Mouse (Mus musculus) spleen, postnatal 4 days (tissue): Measurements from ENCODE around the gene Tnfrsf9.
"Not testable (repeated sequence)": the region's sequence is repeated elsewhere in the genome, so short reads cannot be mapped to it uniquely, and the experiment has no call there.

Source experiments
- DNase-seq, 2 experiments: peaks; one replicate each; pipeline ENCODE4 v3.0.0; 2022; ENCODE audit warnings: low spot score in 2 of 2

Tnfrsf9 gene

GRCm38 (mm10) chr4:150894718-150895501 is 19.5 kb upstream of the Tnfrsf9 start:
- no peak for DNase-seq

- DNase-seq: no peak
Observed at GRCm38 (mm10) chr4:150896896-150897624, 17.3 kb upstream of the Tnfrsf9 start.

GRCm38 (mm10) chr4:150898716-150899365 is 15.5 kb upstream of the Tnfrsf9 start:
- DNase-seq: peak; percentile 67 to 83

- no peak for DNase-seq
Observed at GRCm38 (mm10) chr4:150900486-150900885, 13.9 kb upstream of the Tnfrsf9 start.

GRCm38 (mm10) chr4:150901651-150902050 is 12.7 kb upstream of the Tnfrsf9 start:
- peak; percentile 72 to 91 for DNase-seq

- DNase-seq: no peak
Observed at GRCm38 (mm10) chr4:150902062-150902461, 12.3 kb upstream of the Tnfrsf9 start.

- no peak for DNase-seq
Observed at GRCm38 (mm10) chr4:150903091-150903742, 11.1 kb upstream of the Tnfrsf9 start.

GRCm38 (mm10) chr4:150907099-150907498 is 7.3 kb upstream of the Tnfrsf9 start:
- no peak for DNase-seq

GRCm38 (mm10) chr4:150908512-150908911 is 5.8 kb upstream of the Tnfrsf9 start:
- DNase-seq: not testable (repeated sequence)

- peak; percentile 98 to 99 for DNase-seq
Observed at GRCm38 (mm10) chr4:150909451-150910156, 4.8 kb upstream of the Tnfrsf9 start.

GRCm38 (mm10) chr4:150910164-150910951 is 4.0 kb upstream of the Tnfrsf9 start:
- peak in 1 of 2 experiments; percentile 34 for DNase-seq

- DNase-seq: no peak
Observed at GRCm38 (mm10) chr4:150913743-150914142, 619 bp upstream of the Tnfrsf9 start.

GRCm38 (mm10) chr4:150915181-150915906 is 982 bp downstream of the Tnfrsf9 start:
- no peak for DNase-seq

GRCm38 (mm10) chr4:150917336-150918027 is 3.1 kb downstream of the Tnfrsf9 start:
- DNase-seq: no peak

GRCm38 (mm10) chr4:150921206-150921605 is 6.8 kb downstream of the Tnfrsf9 start:
- DNase-seq: no peak

GRCm38 (mm10) chr4:150924308-150924707 is 9.9 kb downstream of the Tnfrsf9 start:
- DNase-seq: no peak

- DNase-seq: no peak
Observed at GRCm38 (mm10) chr4:150924936-150925335, 10.6 kb downstream of the Tnfrsf9 start.

GRCm38 (mm10) chr4:150925923-150926322 is 11.6 kb downstream of the Tnfrsf9 start:
- no peak for DNase-seq
